Mouse (Mus musculus) MEL-GATA-1-ER (cell line): Measurements from ENCODE around the gene Hinfp.
"Not testable (repeated sequence)": the region's sequence is repeated elsewhere in the genome, so short reads cannot be mapped to it uniquely, and the experiment has no call there.

ENCODE experiments used
- DNase-seq: peaks from one replicate; pipeline ENCODE4 v3.0.0-alpha.2; 2012; ENCODE audit warnings: low read depth; ENCODE audit errors: extremely low read depth

The Hinfp gene

GRCm38 (mm10) chr9:44332918-44333638 is 27.6 kb upstream of the Hinfp start:
- no peak for DNase-seq

- no peak for DNase-seq
Measured at GRCm38 (mm10) chr9:44330736-44331135, 25.3 kb upstream of the Hinfp start.

GRCm38 (mm10) chr9:44327926-44328325 is 22.5 kb upstream of the Hinfp start:
- no peak for DNase-seq

GRCm38 (mm10) chr9:44327064-44327711 is 21.7 kb upstream of the Hinfp start:
- no peak for DNase-seq

- peak; percentile 84 for DNase-seq
Measured at GRCm38 (mm10) chr9:44326371-44327063, 21.0 kb upstream of the Hinfp start.

GRCm38 (mm10) chr9:44325768-44326370 is 20.4 kb upstream of the Hinfp start, which contains the start of gene Dpagt1:
Dpagt1 (plus strand) TSS chr9:44326019.
- no peak for DNase-seq

GRCm38 (mm10) chr9:44325032-44325767 is 19.7 kb upstream of the Hinfp start:
- not testable (repeated sequence) for DNase-seq

GRCm38 (mm10) chr9:44324147-44324546 is 18.7 kb upstream of the Hinfp start:
- no peak for DNase-seq

GRCm38 (mm10) chr9:44323656-44324055 is 18.2 kb upstream of the Hinfp start:
- DNase-seq: not testable (repeated sequence)

GRCm38 (mm10) chr9:44320799-44321133 is 15.3 kb upstream of the Hinfp start:
- DNase-seq: no peak

GRCm38 (mm10) chr9:44319887-44320798 is 14.7 kb upstream of the Hinfp start, which contains the start of gene C2cd2l:
C2cd2l (minus strand) TSS chr9:44320285.
- DNase-seq: peak; percentile 87

- no peak for DNase-seq
Measured at GRCm38 (mm10) chr9:44319105-44319886, 13.8 kb upstream of the Hinfp start.

- no peak for DNase-seq
Measured at GRCm38 (mm10) chr9:44318826-44319095, 13.3 kb upstream of the Hinfp start.

- no peak for DNase-seq
Measured at GRCm38 (mm10) chr9:44318076-44318825, 12.8 kb upstream of the Hinfp start.

GRCm38 (mm10) chr9:44317452-44317851 is 12.0 kb upstream of the Hinfp start:
- DNase-seq: no peak

- DNase-seq: no peak
Measured at GRCm38 (mm10) chr9:44314910-44315309, 9.4 kb upstream of the Hinfp start.

- DNase-seq: no peak
Measured at GRCm38 (mm10) chr9:44314257-44314547, 8.7 kb upstream of the Hinfp start.

GRCm38 (mm10) chr9:44313476-44314256 is 8.2 kb upstream of the Hinfp start:
- no peak for DNase-seq
